Mouse (Mus musculus): ENCODE results near the gene Ten1. TPM values are rescaled to one million over a fixed set of nuclear protein-coding genes. Genes with fewer than 3 reads are reported as not detected.

Ten1 gene
- polyA plus RNA-seq, 1 experiment from 2014 or later: 22.8 TPM

GRCm38 (mm10) chr11:116167232-116167631 lies 31.4 kb upstream of the Ten1 start:
- no peak for TF ChIP-seq CTCF (IDR thresholded peaks at IDR 0.05; ENCODE audit: low read depth)
- no peak for TF ChIP-seq EP300 (IDR thresholded peaks at IDR 0.05; ENCODE audit: low read depth)
- Histone ChIP-seq H3K4me1 (ENCODE audit: insufficient read depth) (peaks cover 18% of the 10 kb centered on the region), H3K4me3 (ENCODE audit: low read depth, low read length) (peak overlapping the region; percentile 72), H3K27ac (ENCODE audit: low read depth) (peak overlapping the region; percentile 52), H3K27me3 (ENCODE audit: insufficient read depth, low read length) (no peaks in the 10 kb centered on the region), H3K36me3 (replicated peaks; ENCODE audit: insufficient read depth, low read length) (peaks cover 9% of the 10 kb centered on the region; the same call in 1 of the 2 replicates), H3K4me2 (ENCODE audit: low read depth, low read length) (peak overlapping the region; percentile 84), H3K9me3 (ENCODE audit: low read length) (no peaks in the 10 kb centered on the region), H3K9ac (replicated peaks) (peak overlapping the region; percentile 71)
- ATAC-seq (no peak), DNase-seq (no peak)
- 15% methylated on average over 6 of the region's 6 CpGs for WGBS (ENCODE audit: insufficient replicate concordance)

GRCm38 (mm10) chr11:116167884-116168439 lies 30.7 kb upstream of the Ten1 start, which contains the start of gene Fbf1:
Gene Fbf1, minus strand, starts transcription at chr11:116168166.
- WGBS (ENCODE audit: insufficient replicate concordance): under 1% methylated on average over 40 of the region's 40 CpGs
- peak within 1 kb of the TSS; percentile 52 for H3K27ac ChIP-seq (ENCODE audit: low read depth)
- peak within 1 kb of the TSS; percentile 71 for H3K9ac ChIP-seq (replicated peaks)
- no peaks in the 10 kb centered on the region for H3K9me3 ChIP-seq (ENCODE audit: low read length)
- H3K4me2 ChIP-seq (ENCODE audit: low read depth, low read length): peak within 1 kb of the TSS; percentile 84
- DNase-seq (peak; percentile 95), ATAC-seq (peak; percentile 88)
- peak within 1 kb of the TSS; percentile 72 for H3K4me3 ChIP-seq (ENCODE audit: low read depth, low read length)
- TF ChIP-seq EP300 (IDR thresholded peaks at IDR 0.05; ENCODE audit: low read depth) (no peak), CTCF (IDR thresholded peaks at IDR 0.05; ENCODE audit: low read depth) (no peak)
- H3K27me3 ChIP-seq (ENCODE audit: insufficient read depth, low read length): no peaks in the 10 kb centered on the region
- peaks cover 15% of the 10 kb centered on the region for H3K36me3 ChIP-seq (replicated peaks; ENCODE audit: insufficient read depth, low read length)
- peaks cover 18% of the 10 kb centered on the region for H3K4me1 ChIP-seq (ENCODE audit: insufficient read depth)

GRCm38 (mm10) chr11:116169214-116169613 lies 29.4 kb upstream of the Ten1 start:
- TF ChIP-seq EP300 (IDR thresholded peaks at IDR 0.05; ENCODE audit: low read depth) (no peak), CTCF (IDR thresholded peaks at IDR 0.05; ENCODE audit: low read depth) (no peak)
- DNase-seq: no peak
- no peaks in the 10 kb centered on the region for H3K27me3 ChIP-seq (ENCODE audit: insufficient read depth, low read length)
- H3K9ac ChIP-seq (replicated peaks): no peak overlapping the region
- no peaks in the 10 kb centered on the region for H3K9me3 ChIP-seq (ENCODE audit: low read length)
- peaks cover 27% of the 10 kb centered on the region for H3K36me3 ChIP-seq (replicated peaks; ENCODE audit: insufficient read depth, low read length)
- no peak overlapping the region for H3K27ac ChIP-seq (ENCODE audit: low read depth)
- peaks cover 18% of the 10 kb centered on the region for H3K4me1 ChIP-seq (ENCODE audit: insufficient read depth)
- H3K4me3 ChIP-seq (ENCODE audit: low read depth, low read length): no peak overlapping the region
- no peak overlapping the region for H3K4me2 ChIP-seq (ENCODE audit: low read depth, low read length)
- 90% methylated on average over 3 of the region's 3 CpGs for whole genome bisulfite sequencing (ENCODE audit: insufficient replicate concordance)
- ATAC-seq: no peak

GRCm38 (mm10) chr11:116170003-116170800 lies 28.5 kb upstream of the Ten1 start:
- no peak overlapping the region for H3K4me2 ChIP-seq (ENCODE audit: low read depth, low read length)
- H3K27ac ChIP-seq (ENCODE audit: low read depth): peak overlapping the region; percentile 18; the same call in 1 of the 2 replicates
- no peak for TF ChIP-seq EP300 (IDR thresholded peaks at IDR 0.05; ENCODE audit: low read depth)
- TF ChIP-seq CTCF (IDR thresholded peaks at IDR 0.05; ENCODE audit: low read depth): no peak
- H3K9me3 ChIP-seq (ENCODE audit: low read length): no peaks in the 10 kb centered on the region
- DNase-seq (no peak), ATAC-seq (no peak)
- 0 out of 2 replicates have a peak overlapping the region, but pooled peaks have one; percentile 16 for H3K9ac ChIP-seq (replicated peaks)
- peaks cover 18% of the 10 kb centered on the region for H3K4me1 ChIP-seq (ENCODE audit: insufficient read depth)
- H3K4me3 ChIP-seq (ENCODE audit: low read depth, low read length): no peak overlapping the region
- H3K36me3 ChIP-seq (replicated peaks; ENCODE audit: insufficient read depth, low read length): peaks cover 37% of the 10 kb centered on the region
- WGBS (ENCODE audit: insufficient replicate concordance): 64% methylated on average over 5 of the region's 5 CpGs
- no peaks in the 10 kb centered on the region for H3K27me3 ChIP-seq (ENCODE audit: insufficient read depth, low read length)

GRCm38 (mm10) chr11:116171959-116172358 lies 26.7 kb upstream of the Ten1 start:
- Histone ChIP-seq H3K27ac (ENCODE audit: low read depth) (0 out of 2 replicates have a peak overlapping the region, but pooled peaks have one; percentile 11), H3K36me3 (replicated peaks; ENCODE audit: insufficient read depth, low read length) (peaks cover 46% of the 10 kb centered on the region)
- no peak for TF ChIP-seq CTCF (IDR thresholded peaks at IDR 0.05; ENCODE audit: low read depth)
- no peak for TF ChIP-seq EP300 (IDR thresholded peaks at IDR 0.05; ENCODE audit: low read depth)

GRCm38 (mm10) chr11:116174775-116175448 lies 23.7 kb upstream of the Ten1 start:
- Histone ChIP-seq H3K36me3 (replicated peaks; ENCODE audit: insufficient read depth, low read length) (peaks cover 67% of the 10 kb centered on the region), H3K4me2 (ENCODE audit: low read depth, low read length) (no peak overlapping the region), H3K9me3 (ENCODE audit: low read length) (no peaks in the 10 kb centered on the region), H3K4me3 (ENCODE audit: low read depth, low read length) (no peak overlapping the region), H3K27ac (ENCODE audit: low read depth) (no peak overlapping the region), H3K4me1 (ENCODE audit: insufficient read depth) (no peaks in the 10 kb centered on the region), H3K9ac (replicated peaks) (no peak overlapping the region), H3K27me3 (ENCODE audit: insufficient read depth, low read length) (no peaks in the 10 kb centered on the region)
- 86% methylated on average over 22 of the region's 22 CpGs for WGBS (ENCODE audit: insufficient replicate concordance)
- ATAC-seq: no peak
- no peak for DNase-seq
- TF ChIP-seq EP300 (IDR thresholded peaks at IDR 0.05; ENCODE audit: low read depth) (no peak), CTCF (IDR thresholded peaks at IDR 0.05; ENCODE audit: low read depth) (no peak)

More at GRCm38 (mm10) chr11:116171959-116172358, 26.7 kb upstream of the Ten1 start:
- WGBS (ENCODE audit: insufficient replicate concordance): 78% methylated on average over 2 of the region's 2 CpGs
- Histone ChIP-seq H3K4me1 (ENCODE audit: insufficient read depth) (peaks cover 14% of the 10 kb centered on the region), H3K27me3 (ENCODE audit: insufficient read depth, low read length) (no peaks in the 10 kb centered on the region), H3K4me2 (ENCODE audit: low read depth, low read length) (no peak overlapping the region), H3K9ac (replicated peaks) (no peak overlapping the region), H3K4me3 (ENCODE audit: low read depth, low read length) (no peak overlapping the region), H3K9me3 (ENCODE audit: low read length) (no peaks in the 10 kb centered on the region)
- DNase-seq: no peak
- no peak for ATAC-seq
